Mouse (Mus musculus) kidney, adult 2 months (tissue): ENCODE measurements at regions not wholly inside any gene's neighbourhood (a gene's known extent, or its start where the extent isn't known, plus 50 kb on each side); places are given as distances from the start of the nearest gene placed in this dataset.

Experiments used
- DNase-seq: peaks from one replicate; pipeline ENCODE4 v3.0.0; 2021
- H3K27ac ChIP-seq: fragments of 200-500 bp; 2 replicates; pipeline ENCODE4 v1.5.1; 2012; ENCODE audit warnings: low read depth, low read length, control low read depth, inconsistent platforms; ENCODE audit not compliant: insufficient read depth
- H3K27me3 ChIP-seq: fragments of 200-500 bp; replicated peaks from 2 replicates; pipeline ENCODE4 v1.6.1; 2012; ENCODE audit warnings: mild to moderate bottlenecking, moderate library complexity, low read length, inconsistent platforms; ENCODE audit not compliant: control insufficient read depth, insufficient read depth
- H3K36me3 ChIP-seq: fragments of 200-500 bp; 2 replicates; pipeline ENCODE4 v1.6.1; 2012; ENCODE audit warnings: mild to moderate bottlenecking, moderate library complexity, low read length, inconsistent platforms; ENCODE audit not compliant: control insufficient read depth, insufficient read depth
- H3K4me1 ChIP-seq: fragments of 200-500 bp; 2 replicates; pipeline ENCODE4 v1.6.1; 2011; ENCODE audit warnings: low read length; ENCODE audit not compliant: control insufficient read depth, insufficient read depth
- H3K4me3 ChIP-seq: fragments of 200-500 bp; 2 replicates; pipeline ENCODE4 v1.5.1; 2011; ENCODE audit warnings: mild to moderate bottlenecking, low read depth, low read length, control low read depth; ENCODE audit not compliant: insufficient read depth
- CTCF ChIP-seq: fragments of 200-500 bp; conservative IDR thresholded peaks from 2 replicates; pipeline ENCODE4 v1.5.1; 2011; ENCODE audit warnings: low read depth, mild to moderate bottlenecking, control low read depth, low read length, moderate library complexity, mixed read lengths; ENCODE audit not compliant: insufficient read depth, insufficient read length
- POLR2A ChIP-seq: fragments of 200-500 bp; IDR thresholded peaks from one replicate; pipeline ENCODE4 v1.6.1; 2011; ENCODE audit warnings: low read depth, low read length, control low read depth
- WGBS: fragments of 180-500 bp; shearing (Covaris S2); methylation state at CpG from one replicate; pipeline ENCODE4 v1.1.7; 2018; 5-methylcytosine and 5-hydroxymethylcytosine counted together

GRCm38 (mm10) chr2:128312659-128313581, 187.1 kb downstream of the Bcl2l11 start:
- Histone ChIP-seq H3K27me3 (no peaks in the 10 kb centered on the region), H3K36me3 (no peaks in the 10 kb centered on the region), H3K4me1 (peaks cover 15% of the 10 kb centered on the region; the same call in 1 of the 2 replicates), H3K4me3 (no peak overlapping the region), H3K27ac (no peak overlapping the region)
- 72% methylated on average over 12 of the region's 12 CpGs for WGBS
- DNase-seq = no peak
- TF ChIP-seq CTCF = no peak
- no peak for TF ChIP-seq POLR2A

GRCm38 (mm10) chr2:128313582-128313918, 187.7 kb downstream of the Bcl2l11 start:
- peaks cover 15% of the 10 kb centered on the region; the same call in 1 of the 2 replicates for H3K4me1 ChIP-seq
- H3K27ac ChIP-seq = no peak overlapping the region
- WGBS = 59% methylated on average over 2 of the region's 2 CpGs
- H3K36me3 ChIP-seq = no peaks in the 10 kb centered on the region
- no peaks in the 10 kb centered on the region for H3K27me3 ChIP-seq
- no peak overlapping the region for H3K4me3 ChIP-seq
- DNase-seq = no peak
- no peak for TF ChIP-seq CTCF
- TF ChIP-seq POLR2A = no peak

GRCm38 (mm10) chr2:128313948-128314347, 188.1 kb downstream of the Bcl2l11 start:
- WGBS = 80% methylated on average over 1 of the region's 1 CpGs
- no peak for TF ChIP-seq CTCF
- TF ChIP-seq POLR2A = no peak
- H3K27ac ChIP-seq = no peak overlapping the region
- H3K27me3 ChIP-seq = no peaks in the 10 kb centered on the region
- H3K36me3 ChIP-seq = no peaks in the 10 kb centered on the region
- peaks cover 15% of the 10 kb centered on the region; the same call in 1 of the 2 replicates for H3K4me1 ChIP-seq
- H3K4me3 ChIP-seq = no peak overlapping the region
- DNase-seq = no peak

- WGBS = 91% methylated on average over 2 of the region's 2 CpGs
- H3K4me1 ChIP-seq = 0 out of 2 replicates have a peak, but pooled peaks cover 10% of the 10 kb centered on the region
These were observed 190.7 kb downstream of the Bcl2l11 start for GRCm38 (mm10) chr2:128316516-128316915.

DNA sequence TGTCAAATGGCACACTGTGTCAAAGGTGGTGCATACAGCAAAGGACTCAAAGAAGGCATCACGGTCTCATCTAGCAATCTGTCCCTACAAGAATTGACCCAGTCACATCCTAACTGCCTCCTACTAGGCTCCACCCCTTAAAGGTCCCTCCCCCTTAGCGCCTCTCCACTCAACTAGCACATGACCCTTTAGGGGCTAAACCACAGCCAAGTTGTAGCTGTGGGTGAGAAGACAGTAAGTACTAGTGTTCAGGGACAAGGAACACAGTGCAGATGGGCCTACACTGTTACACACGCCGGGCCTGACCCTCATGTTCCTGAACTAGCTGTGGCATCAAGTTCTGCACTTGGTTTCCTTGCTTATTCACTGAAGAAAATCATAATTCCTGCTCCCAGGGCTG, 192.4 kb downstream of the Bcl2l11 start:
- WGBS = 81% methylated on average over 4 of the region's 4 CpGs
- H3K27ac ChIP-seq = no peak overlapping the region
- no peaks in the 10 kb centered on the region for H3K27me3 ChIP-seq
- H3K4me3 ChIP-seq = no peak overlapping the region
- TF ChIP-seq POLR2A = no peak
- no peak for TF ChIP-seq CTCF
- no peak for DNase-seq
- 0 out of 2 replicates have a peak, but pooled peaks cover 7% of the 10 kb centered on the region for H3K4me1 ChIP-seq
- H3K36me3 ChIP-seq = no peaks in the 10 kb centered on the region

More at GRCm38 (mm10) chr2:128316516-128316915, 190.7 kb downstream of the Bcl2l11 start:
- Histone ChIP-seq H3K36me3 (no peaks in the 10 kb centered on the region), H3K27ac (no peak overlapping the region), H3K27me3 (no peaks in the 10 kb centered on the region), H3K4me3 (no peak overlapping the region)
- no peak for DNase-seq
- TF ChIP-seq POLR2A = no peak

GRCm38 (mm10) chr2:128318956-128319355, 193.1 kb downstream of the Bcl2l11 start:
- no peak for DNase-seq
- H3K27me3 ChIP-seq = no peaks in the 10 kb centered on the region
- H3K36me3 ChIP-seq = no peaks in the 10 kb centered on the region
- WGBS = 59% methylated on average over 5 of the region's 5 CpGs
- H3K4me1 ChIP-seq = 0 out of 2 replicates have a peak, but pooled peaks cover 3% of the 10 kb centered on the region
- TF ChIP-seq POLR2A (no peak), CTCF (no peak)
- no peak overlapping the region for H3K4me3 ChIP-seq
- no peak overlapping the region for H3K27ac ChIP-seq

DNA sequence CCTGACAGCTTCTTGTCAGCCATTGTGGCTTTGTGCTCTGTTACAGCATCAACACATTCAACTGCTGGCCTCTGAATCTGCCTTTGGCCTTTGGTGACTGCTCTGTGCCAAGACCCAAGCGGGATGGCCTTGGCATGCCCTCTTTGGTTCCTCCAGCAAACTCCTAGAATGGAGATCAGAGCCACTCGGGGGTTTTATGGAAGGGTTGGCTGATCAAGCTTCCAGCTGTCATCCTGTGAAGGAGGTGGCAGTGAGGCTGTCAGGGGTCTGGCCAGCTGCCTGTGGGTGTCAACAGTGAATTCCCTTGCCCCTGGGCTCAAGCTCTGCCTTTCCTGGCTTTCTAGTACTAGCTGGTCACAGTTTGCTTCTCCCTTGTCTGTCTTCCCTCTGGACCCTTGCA, 195.6 kb downstream of the Bcl2l11 start:
- Histone ChIP-seq H3K27me3 (no peaks in the 10 kb centered on the region), H3K4me1 (no peaks in the 10 kb centered on the region), H3K27ac (no peak overlapping the region), H3K4me3 (no peak overlapping the region), H3K36me3 (no peaks in the 10 kb centered on the region)
- DNase-seq = no peak
- no peak for TF ChIP-seq POLR2A
- TF ChIP-seq CTCF = no peak
- WGBS = 68% methylated on average over 2 of the region's 2 CpGs
